Mouse (Mus musculus): ENCODE measurements around the gene Gm11639.
"Not testable (repeated sequence)": the region's sequence is repeated elsewhere in the genome, so short reads cannot be mapped to it uniquely, and the experiment has no call there.

Gene Gm11639

GRCm38 (mm10) chr11:105126520-105127029 is 441.1 kb downstream of the Gm11639 start:
- TF ChIP-seq CTCF (conservative IDR thresholded peaks at IDR 0.05; ENCODE audit: low read length), result no peak
- no peak for TF ChIP-seq NANOG (IDR thresholded peaks at IDR 0.05; ENCODE audit: borderline replicate concordance, low read length)
- TF ChIP-seq POU5F1 (IDR thresholded peaks at IDR 0.05; ENCODE audit: borderline replicate concordance, low read length), result no peak

DNA sequence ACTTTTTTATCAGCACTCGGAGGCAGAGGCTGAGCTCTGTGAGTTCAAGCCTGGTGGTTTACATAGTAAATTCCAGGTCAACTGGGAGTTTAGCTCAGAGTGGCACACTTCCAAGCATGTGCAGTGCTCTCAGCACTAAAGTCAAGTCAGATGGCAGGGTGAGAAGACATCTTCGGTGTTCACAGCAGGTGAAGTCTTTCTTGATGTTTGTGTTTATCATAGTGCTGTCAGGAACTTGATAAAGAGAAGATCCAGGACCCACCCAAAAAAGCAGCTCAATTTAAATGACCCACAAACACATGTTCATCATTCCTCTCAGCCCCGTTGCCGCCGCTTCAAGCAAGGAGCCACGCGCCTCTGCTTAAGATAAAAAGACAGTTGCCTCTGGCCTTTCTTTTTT is 450.2 kb downstream of the Gm11639 start:
- Histone ChIP-seq H3K4me3 (replicated peaks; ENCODE audit: low read length) (no peak overlapping the region), H3K9me3 (ENCODE audit: low read length) (no peaks in the 10 kb centered on the region), H3K36me3 (ENCODE audit: insufficient read depth, low read length) (peaks cover 100% of the 10 kb centered on the region), H3K4me1 (replicated peaks; ENCODE audit: low read depth, low read length) (peaks cover 25% of the 10 kb centered on the region), H3K27me3 (ENCODE audit: insufficient read depth, low read length) (no peaks in the 10 kb centered on the region)
- TF ChIP-seq CTCF (conservative IDR thresholded peaks at IDR 0.05; ENCODE audit: low read length) (no peak), NANOG (IDR thresholded peaks at IDR 0.05; ENCODE audit: borderline replicate concordance, low read length) (no peak), POU5F1 (IDR thresholded peaks at IDR 0.05; ENCODE audit: borderline replicate concordance, low read length) (no peak)

More at GRCm38 (mm10) chr11:105126520-105127029, 441.1 kb downstream of the Gm11639 start:
- H3K27me3 ChIP-seq (ENCODE audit: insufficient read depth, low read length), result no peaks in the 10 kb centered on the region
- H3K9me3 ChIP-seq (ENCODE audit: low read length), result no peaks in the 10 kb centered on the region
- peaks cover 26% of the 10 kb centered on the region for H3K4me1 ChIP-seq (replicated peaks; ENCODE audit: low read depth, low read length)
- peaks cover 39% of the 10 kb centered on the region for H3K36me3 ChIP-seq (ENCODE audit: insufficient read depth, low read length)
- peak overlapping the region; percentile 100 for H3K4me3 ChIP-seq (replicated peaks; ENCODE audit: low read length)

GRCm38 (mm10) chr11:105137255-105137654 is 451.7 kb downstream of the Gm11639 start:
- H3K4me1 ChIP-seq (replicated peaks; ENCODE audit: low read depth, low read length), result peaks cover 34% of the 10 kb centered on the region
- H3K9me3 ChIP-seq (ENCODE audit: low read length); H3K4me3 ChIP-seq (replicated peaks; ENCODE audit: low read length); H3K27me3 ChIP-seq (ENCODE audit: insufficient read depth, low read length): not testable (repeated sequence)
- H3K36me3 ChIP-seq (ENCODE audit: insufficient read depth, low read length), result peaks cover 97% of the 10 kb centered on the region

DNA sequence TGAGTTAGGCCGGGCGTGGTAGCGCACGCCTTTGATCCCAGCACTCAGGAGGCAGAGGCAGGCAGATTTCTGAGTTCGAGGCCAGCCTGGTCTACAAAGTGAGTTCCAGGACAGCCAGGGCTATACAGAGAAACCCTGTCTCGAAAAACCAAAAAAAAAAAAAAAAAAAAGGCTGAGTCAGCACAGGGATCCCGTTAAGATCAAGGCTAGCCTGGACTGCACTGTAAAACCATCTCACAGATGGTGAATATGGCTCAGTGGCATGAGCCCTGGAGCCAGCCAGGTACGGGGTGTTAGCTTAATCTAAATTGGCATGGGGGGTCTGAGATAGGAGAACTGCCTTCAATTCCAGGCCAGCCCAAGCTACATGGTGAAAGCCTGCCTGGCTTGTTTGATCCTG is 455.0 kb downstream of the Gm11639 start:
- Histone ChIP-seq H3K4me1 (replicated peaks; ENCODE audit: low read depth, low read length) (peaks cover 34% of the 10 kb centered on the region), H3K36me3 (ENCODE audit: insufficient read depth, low read length) (peaks cover 67% of the 10 kb centered on the region)
- H3K4me3 ChIP-seq (replicated peaks; ENCODE audit: low read length); H3K9me3 ChIP-seq (ENCODE audit: low read length); H3K27me3 ChIP-seq (ENCODE audit: insufficient read depth, low read length): not testable (repeated sequence)

DNA sequence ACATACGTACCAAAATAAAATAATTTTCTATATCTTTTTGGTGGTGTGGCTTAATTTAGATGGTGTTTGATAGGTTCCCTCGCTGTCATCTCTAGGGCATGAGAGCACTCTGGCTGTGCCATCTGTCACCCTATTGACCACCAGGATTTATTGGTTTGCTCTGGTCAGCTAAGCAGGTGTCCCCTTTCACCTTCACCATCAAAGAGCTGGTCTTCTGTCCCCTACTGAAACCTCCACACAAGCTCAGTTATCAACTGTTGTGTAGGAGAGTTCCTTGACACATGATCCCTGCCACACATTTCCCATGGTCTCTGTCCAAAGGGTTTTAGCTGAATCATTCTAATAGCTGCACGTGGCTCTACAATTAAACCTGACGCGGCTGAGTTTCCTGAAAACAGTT is 455.6 kb downstream of the Gm11639 start:
- Histone ChIP-seq H3K27me3 (ENCODE audit: insufficient read depth, low read length) (no peaks in the 10 kb centered on the region), H3K4me3 (replicated peaks; ENCODE audit: low read length) (no peak overlapping the region), H3K36me3 (ENCODE audit: insufficient read depth, low read length) (peaks cover 61% of the 10 kb centered on the region), H3K9me3 (ENCODE audit: low read length) (no peaks in the 10 kb centered on the region), H3K4me1 (replicated peaks; ENCODE audit: low read depth, low read length) (peaks cover 33% of the 10 kb centered on the region)
- TF ChIP-seq POU5F1 (IDR thresholded peaks at IDR 0.05; ENCODE audit: borderline replicate concordance, low read length) (no peak), CTCF (conservative IDR thresholded peaks at IDR 0.05; ENCODE audit: low read length) (no peak), NANOG (IDR thresholded peaks at IDR 0.05; ENCODE audit: borderline replicate concordance, low read length) (no peak)

DNA sequence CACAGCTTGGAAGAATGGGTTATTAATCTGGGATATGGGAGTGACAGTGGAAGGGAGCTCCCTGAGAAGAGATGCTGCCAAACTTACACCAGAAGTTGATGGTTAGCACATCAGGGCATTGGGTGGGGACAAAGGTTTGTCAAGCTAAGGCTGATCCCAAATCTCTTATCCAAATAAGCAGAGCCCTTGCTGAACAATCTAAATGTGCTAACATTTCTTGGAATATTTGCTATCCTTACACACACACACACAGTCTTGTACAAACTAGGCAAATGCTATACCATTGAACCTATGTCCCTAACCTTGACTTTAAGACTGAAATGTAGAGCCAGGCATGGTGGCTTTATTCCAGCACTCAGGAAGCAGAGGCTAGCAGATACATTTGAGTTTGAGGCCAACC is 458.1 kb downstream of the Gm11639 start:
- Histone ChIP-seq H3K36me3 (ENCODE audit: insufficient read depth, low read length) (peaks cover 36% of the 10 kb centered on the region), H3K27me3 (ENCODE audit: insufficient read depth, low read length) (no peaks in the 10 kb centered on the region), H3K4me3 (replicated peaks; ENCODE audit: low read length) (no peak overlapping the region), H3K9me3 (ENCODE audit: low read length) (no peaks in the 10 kb centered on the region), H3K4me1 (replicated peaks; ENCODE audit: low read depth, low read length) (peaks cover 20% of the 10 kb centered on the region)
- TF ChIP-seq NANOG (IDR thresholded peaks at IDR 0.05; ENCODE audit: borderline replicate concordance, low read length) (no peak), POU5F1 (IDR thresholded peaks at IDR 0.05; ENCODE audit: borderline replicate concordance, low read length) (no peak), CTCF (conservative IDR thresholded peaks at IDR 0.05; ENCODE audit: low read length) (no peak)

- TF ChIP-seq POU5F1 (IDR thresholded peaks at IDR 0.05; ENCODE audit: borderline replicate concordance, low read length) (no peak), CTCF (conservative IDR thresholded peaks at IDR 0.05; ENCODE audit: low read length) (no peak)
- Histone ChIP-seq H3K27me3 (ENCODE audit: insufficient read depth, low read length) (no peaks in the 10 kb centered on the region), H3K36me3 (ENCODE audit: insufficient read depth, low read length) (peaks cover 31% of the 10 kb centered on the region), H3K9me3 (ENCODE audit: low read length) (no peaks in the 10 kb centered on the region), H3K4me1 (replicated peaks; ENCODE audit: low read depth, low read length) (peaks cover 21% of the 10 kb centered on the region), H3K4me3 (replicated peaks; ENCODE audit: low read length) (no peak overlapping the region)
Observed at GRCm38 (mm10) chr11:105144084-105144483, 458.6 kb downstream of the Gm11639 start.

GRCm38 (mm10) chr11:105144508-105145210 is 459.2 kb downstream of the Gm11639 start:
- Histone ChIP-seq H3K4me1 (replicated peaks; ENCODE audit: low read depth, low read length) (peaks cover 24% of the 10 kb centered on the region), H3K4me3 (replicated peaks; ENCODE audit: low read length) (no peak overlapping the region), H3K9me3 (ENCODE audit: low read length) (no peaks in the 10 kb centered on the region), H3K27me3 (ENCODE audit: insufficient read depth, low read length) (no peaks in the 10 kb centered on the region), H3K36me3 (ENCODE audit: insufficient read depth, low read length) (peaks cover 25% of the 10 kb centered on the region)
- TF ChIP-seq POU5F1 (IDR thresholded peaks at IDR 0.05; ENCODE audit: borderline replicate concordance, low read length), result no peak
- no peak for TF ChIP-seq CTCF (conservative IDR thresholded peaks at IDR 0.05; ENCODE audit: low read length)
- no peak for TF ChIP-seq NANOG (IDR thresholded peaks at IDR 0.05; ENCODE audit: borderline replicate concordance, low read length)

DNA sequence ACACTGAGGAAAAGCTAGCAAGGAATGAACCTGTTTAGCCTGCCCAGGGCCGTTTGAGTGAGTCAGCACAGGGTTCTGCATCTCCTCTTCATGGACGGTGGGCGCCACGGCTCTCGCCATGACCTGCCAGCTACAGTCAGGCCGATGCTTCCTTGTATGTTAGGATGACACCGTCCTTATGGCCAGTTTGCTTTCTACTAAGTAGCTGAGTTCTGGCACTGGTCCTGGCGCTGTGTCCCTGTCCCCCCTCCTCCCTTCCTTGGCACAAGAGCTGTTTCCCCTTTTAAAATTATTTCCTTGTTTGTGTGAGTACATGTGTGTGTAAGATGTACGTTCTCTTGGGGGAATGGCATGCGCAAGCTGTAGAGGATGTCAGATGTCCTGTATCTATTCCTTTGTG is 459.7 kb downstream of the Gm11639 start:
- Histone ChIP-seq H3K4me1 (replicated peaks; ENCODE audit: low read depth, low read length) (peaks cover 23% of the 10 kb centered on the region), H3K4me3 (replicated peaks; ENCODE audit: low read length) (no peak overlapping the region), H3K36me3 (ENCODE audit: insufficient read depth, low read length) (peaks cover 20% of the 10 kb centered on the region), H3K27me3 (ENCODE audit: insufficient read depth, low read length) (no peaks in the 10 kb centered on the region), H3K9me3 (ENCODE audit: low read length) (no peaks in the 10 kb centered on the region)
- TF ChIP-seq POU5F1 (IDR thresholded peaks at IDR 0.05; ENCODE audit: borderline replicate concordance, low read length) (no peak), NANOG (IDR thresholded peaks at IDR 0.05; ENCODE audit: borderline replicate concordance, low read length) (no peak), CTCF (conservative IDR thresholded peaks at IDR 0.05; ENCODE audit: low read length) (no peak)
